Mouse (Mus musculus) brain, embryonic 14.5 days (tissue): ENCODE measurements around the gene Mrpl47.

ENCODE experiments used
- CTCF ChIP-seq: fragments of 200-500 bp; IDR thresholded peaks from 2 replicates; pipeline ENCODE4 v1.5.1; 2012; ENCODE audit warnings: inconsistent platforms, mild to moderate bottlenecking, moderate library complexity, borderline replicate concordance; ENCODE audit not compliant: insufficient read depth, insufficient read length; ENCODE audit errors: extremely low read depth
- POLR2A ChIP-seq: fragments of 200-500 bp; IDR thresholded peaks from 2 replicates; pipeline ENCODE4 v1.6.1; 2012; ENCODE audit warnings: mild to moderate bottlenecking, inconsistent platforms, borderline replicate concordance; ENCODE audit not compliant: poor library complexity, insufficient read depth, insufficient read length, severe bottlenecking; ENCODE audit errors: extremely low read depth

- TF ChIP-seq CTCF = no peak
- no peak for TF ChIP-seq POLR2A
These were observed 50.9 kb downstream of the Mrpl47 start for GRCm38 (mm10) chr3:32686537-32686936.
